Mouse (Mus musculus) R1 (cell line): ENCODE data around the gene Plscr4.

ENCODE experiments used
- DNase-seq: peaks from one replicate; pipeline ENCODE4 v3.0.0-alpha.2; 2018; ENCODE audit warnings: low read depth, low spot score

Plscr4 gene

DNA sequence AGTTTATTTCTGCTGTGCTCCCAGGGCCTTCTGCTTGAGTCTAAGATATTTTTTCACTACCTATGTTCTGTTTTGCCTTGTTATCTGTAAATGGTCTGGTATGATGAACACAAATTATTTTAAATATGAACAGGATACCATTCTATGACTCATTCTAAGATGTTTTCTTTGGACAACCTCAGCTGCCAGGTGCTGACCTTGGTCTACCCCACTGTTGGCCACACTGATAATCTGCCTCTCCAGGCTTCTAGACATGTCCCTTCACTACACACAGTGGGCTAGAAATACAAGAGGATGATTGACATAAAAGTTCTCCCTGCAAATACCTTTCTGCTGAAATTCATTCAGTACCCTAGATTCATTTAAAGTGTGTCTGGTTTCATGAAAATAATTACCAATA is 54.5 kb downstream of the Plscr4 start:
- no peak for DNase-seq

DNA sequence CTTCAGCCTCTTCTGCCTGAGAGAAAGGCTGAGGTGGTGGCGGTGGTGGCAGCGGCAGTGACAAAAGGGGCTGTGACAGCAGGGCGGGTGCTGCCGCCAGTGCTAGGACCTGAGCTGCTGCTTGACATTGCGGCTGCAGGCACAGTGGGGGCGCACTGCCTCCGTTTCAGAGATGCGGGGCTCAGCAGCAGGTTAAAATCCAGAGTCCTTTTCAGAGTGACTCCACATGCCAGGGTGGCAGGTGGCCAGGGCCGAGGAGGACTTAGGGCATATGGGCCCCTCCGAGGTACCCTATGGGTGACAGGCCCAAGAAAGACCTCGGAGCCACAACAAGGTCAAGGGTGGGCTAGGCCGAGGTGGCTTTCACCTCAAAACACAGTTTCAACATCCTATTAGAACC is 59.9 kb downstream of the Plscr4 start:
- no peak for DNase-seq

DNA sequence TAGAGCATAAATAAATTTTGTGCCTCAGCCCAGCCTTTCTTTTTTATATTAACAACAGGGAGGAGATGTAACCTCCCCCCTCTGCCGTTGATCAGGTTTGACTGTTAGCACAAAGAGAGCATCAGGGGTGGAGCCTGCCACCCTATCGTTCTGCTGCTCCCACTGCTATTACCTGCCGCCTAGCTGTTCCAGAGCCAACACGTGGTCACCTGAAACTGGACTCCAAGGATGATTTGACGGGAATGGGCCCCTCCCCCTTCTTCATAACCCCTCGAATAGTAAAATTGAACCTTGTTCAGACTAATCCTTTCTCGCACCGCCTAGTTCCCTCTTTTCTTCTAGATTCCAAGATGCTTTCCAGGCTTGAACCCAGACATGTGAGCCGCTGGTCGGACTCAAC is 63.6 kb downstream of the Plscr4 start:
- no peak for DNase-seq

DNA sequence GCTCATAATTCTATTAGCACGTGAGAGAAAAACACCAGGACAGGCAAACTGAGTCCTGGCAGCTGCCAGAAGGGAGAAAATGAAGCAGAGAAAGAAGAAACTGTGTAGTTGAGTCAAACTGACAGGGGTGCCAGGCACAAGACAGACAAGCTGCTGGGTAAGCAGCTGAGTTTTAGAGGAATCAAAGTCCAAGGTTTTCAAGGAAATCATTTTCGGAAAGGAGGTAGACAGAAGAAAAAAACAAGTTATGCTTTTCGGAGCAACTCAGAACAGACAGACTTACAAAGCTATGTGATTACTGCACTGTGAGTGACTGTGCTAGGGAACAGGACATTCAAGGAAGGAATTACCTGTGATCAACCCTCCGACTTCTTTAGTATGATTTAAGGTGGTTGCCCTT is 67.3 kb downstream of the Plscr4 start:
- no peak for DNase-seq

DNA sequence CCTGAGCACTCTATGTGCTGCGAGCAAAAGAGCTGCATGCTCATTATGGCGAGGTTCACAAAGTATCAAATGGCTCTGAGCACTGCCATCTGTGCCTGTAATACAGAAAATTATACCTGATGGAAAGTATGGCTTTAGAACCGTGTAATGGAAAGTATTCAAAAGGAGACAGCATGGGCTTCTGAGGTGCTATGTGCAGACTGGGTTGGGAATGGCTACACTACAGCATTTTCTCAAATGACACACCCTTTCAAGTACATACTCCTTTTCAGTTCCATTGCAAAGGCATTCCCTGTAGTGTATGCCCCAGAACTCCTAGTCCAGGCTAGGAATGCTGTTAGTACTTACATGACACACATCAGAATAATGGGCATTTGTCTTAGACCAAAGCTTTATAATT is 72.9 kb downstream of the Plscr4 start:
- no peak for DNase-seq

DNA sequence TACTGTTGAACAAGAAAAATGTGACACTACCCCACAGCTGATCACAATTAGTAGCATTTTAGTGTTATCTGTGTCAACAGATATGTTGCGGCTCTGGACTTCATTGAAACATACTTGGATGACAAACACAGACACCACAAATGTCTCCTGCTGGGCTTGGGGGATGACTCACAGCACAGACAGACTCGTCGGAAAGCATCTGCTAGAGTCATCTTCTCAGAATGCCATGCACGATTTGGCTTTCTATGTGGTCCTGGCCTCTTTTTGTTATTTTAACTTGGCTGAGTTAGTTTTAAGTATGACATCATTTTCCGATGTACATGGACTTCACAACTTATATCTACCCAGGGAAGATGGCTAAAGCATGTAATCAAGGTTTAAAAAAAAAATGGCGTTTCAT is 80.6 kb downstream of the Plscr4 start:
- no peak for DNase-seq

DNA sequence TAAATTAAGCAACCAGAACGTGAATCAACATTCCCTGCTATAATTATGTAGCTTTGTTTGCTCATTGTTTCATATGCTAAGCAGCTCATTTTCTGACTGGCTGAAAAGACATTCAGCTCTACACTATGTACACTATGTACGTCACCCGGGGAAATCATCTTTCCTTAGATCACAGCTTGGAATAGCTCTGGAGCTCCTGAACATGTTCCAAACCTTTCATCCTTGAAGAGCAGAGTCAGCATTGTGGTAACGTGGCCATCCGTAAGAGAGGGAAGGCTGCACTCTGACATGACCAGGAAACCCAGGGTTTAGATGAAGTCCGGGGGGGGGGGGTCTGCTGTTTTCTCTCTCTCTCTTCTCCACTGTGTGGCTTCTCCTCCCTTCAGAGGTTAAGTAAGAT is 81.0 kb downstream of the Plscr4 start:
- DNase-seq, result no peak
